Comparison of ENCODE assay signal across 14 mouse cellular contexts in the genomic region with DNA sequence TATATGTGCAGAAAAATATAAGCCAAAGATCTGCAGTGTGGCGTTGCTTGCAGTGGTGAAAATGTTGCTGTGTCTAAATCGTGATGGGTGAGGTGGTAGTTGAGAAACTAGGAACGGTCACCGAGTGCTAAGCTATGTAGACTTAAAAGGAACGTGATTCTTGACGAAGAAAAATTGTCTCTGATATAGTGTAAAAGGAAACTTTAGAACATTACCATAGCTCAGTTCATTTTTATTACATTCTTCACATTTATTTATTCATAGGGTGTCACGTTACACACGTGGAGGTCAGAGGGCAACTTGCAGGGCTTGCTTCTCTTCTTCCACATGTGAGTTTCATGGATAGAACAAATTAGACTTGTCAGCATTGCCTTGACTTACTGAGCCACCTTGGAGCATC.
"Had no signal": no experiment of that assay in that cellular context is flagged by ENCODE, and none has a peak within 500 bp of the region (broad histone marks: within the 10 kb centered on the region; RNA-seq: fewer than 3 reads in every experiment).

No protein-coding gene starts in this region.

- DNase-seq: kidney, adult 9 months; kidney, postnatal 4 days; right cerebral cortex, adult 18-20 months; right cerebral cortex, postnatal 25 days; thymus, postnatal 36 days had no signal

- ATAC-seq: intestine, embryonic 16.5 days; midbrain, embryonic 16.5 days had no signal

- H3K27me3 ChIP-seq: limb, embryonic 12.5 days; liver, embryonic 15.5 days; megakaryocyte, embryonic 14.5 days; midbrain, embryonic 12.5 days had no signal

- H3K36me3 ChIP-seq: limb, embryonic 12.5 days; liver, embryonic 15.5 days; midbrain, embryonic 12.5 days had no signal

- H3K4me1 ChIP-seq: liver, embryonic 15.5 days; megakaryocyte, embryonic 14.5 days; midbrain, embryonic 12.5 days had no signal

- H3K4me3 ChIP-seq: layer of hippocampus, adult 2 months; limb, embryonic 12.5 days; liver, embryonic 15.5 days; megakaryocyte, embryonic 14.5 days; midbrain, embryonic 12.5 days had no signal

- H3K4me2 ChIP-seq: limb, embryonic 12.5 days; liver, embryonic 15.5 days; midbrain, embryonic 12.5 days had no signal

- H3K9ac ChIP-seq: limb, embryonic 12.5 days; liver, embryonic 15.5 days; midbrain, embryonic 12.5 days had no signal

- H3K27ac ChIP-seq: kidney, postnatal 0 days; layer of hippocampus, adult 2 months; limb, embryonic 12.5 days; liver, embryonic 15.5 days; macrophage; midbrain, embryonic 12.5 days had no signal

- H3K9me3 ChIP-seq: limb, embryonic 12.5 days; liver, embryonic 15.5 days; megakaryocyte, embryonic 14.5 days; midbrain, embryonic 12.5 days had no signal
